Mouse (Mus musculus): ENCODE data around the gene Ralgps1. TPM values are rescaled to one million over a fixed set of nuclear protein-coding genes. Genes with fewer than 3 reads are reported as not detected.

Gene Ralgps1
- polyA plus RNA-seq, 1 experiment = 4.5 TPM

DNA sequence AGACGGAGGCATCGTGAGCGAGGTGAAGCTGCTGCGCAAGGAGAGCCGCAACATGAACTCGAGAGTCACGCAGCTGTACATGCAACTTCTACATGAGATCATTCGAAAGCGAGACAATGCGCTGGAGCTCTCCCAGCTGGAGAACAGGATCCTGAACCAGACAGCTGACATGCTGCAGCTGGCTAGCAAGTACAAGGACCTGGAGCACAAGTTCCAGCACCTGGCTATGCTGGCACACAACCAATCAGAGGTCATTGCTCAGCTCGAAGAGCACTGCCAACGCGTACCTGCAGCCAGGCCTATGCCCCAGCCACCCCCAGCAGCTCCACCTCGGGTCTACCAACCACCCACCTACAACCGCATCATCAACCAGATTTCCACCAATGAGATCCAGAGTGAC is 142.7 kb downstream of the Ralgps1 start:
- Histone ChIP-seq H3K4me1 (ENCODE audit: control insufficient read depth, insufficient read depth, insufficient read length) (no peaks in the 10 kb centered on the region), H3K27me3 (ENCODE audit: control insufficient read depth, insufficient read depth, low read length) (no peaks in the 10 kb centered on the region), H3K27ac (ENCODE audit: insufficient read depth, low read length) (no peak overlapping the region), H3K36me3 (ENCODE audit: control insufficient read depth, insufficient read depth, low read length) (no peaks in the 10 kb centered on the region), H3K4me3 (ENCODE audit: extremely low read depth, insufficient read depth, insufficient read length) (no peak overlapping the region)
- 93% methylated on average over 15 of the region's 15 CpGs for WGBS
- TF ChIP-seq POLR2A (IDR thresholded peaks at IDR 0.05; ENCODE audit: low read depth, low read length) = no peak
- no peak for TF ChIP-seq CTCF (IDR thresholded peaks at IDR 0.05; ENCODE audit: extremely low read depth, insufficient read depth, insufficient read length, insufficient replicate concordance)
- DNase-seq (ENCODE audit: low read depth in 1 of 2, low spot score in 2 of 2) = no peak

DNA sequence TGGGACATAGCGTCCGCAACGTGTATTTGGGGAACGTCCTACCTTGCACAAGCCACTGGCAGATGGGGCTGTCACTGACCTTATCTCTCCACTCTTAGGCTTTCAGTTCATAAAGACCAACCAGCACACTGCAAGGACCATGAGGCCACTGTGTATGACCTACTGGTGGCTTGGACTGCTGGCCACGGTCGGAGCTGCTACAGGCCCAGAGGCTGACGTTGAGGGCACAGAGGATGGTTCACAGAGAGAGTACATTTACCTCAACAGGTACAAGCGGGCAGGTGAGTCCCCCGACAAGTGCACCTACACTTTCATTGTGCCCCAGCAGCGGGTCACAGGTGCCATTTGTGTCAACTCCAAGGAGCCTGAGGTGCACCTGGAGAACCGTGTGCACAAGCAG is 143.2 kb downstream of the Ralgps1 start:
- 97% methylated on average over 11 of the region's 11 CpGs for WGBS
- DNase-seq (ENCODE audit: low read depth in 1 of 2, low spot score in 2 of 2) = no peak
- TF ChIP-seq CTCF (IDR thresholded peaks at IDR 0.05; ENCODE audit: extremely low read depth, insufficient read depth, insufficient read length, insufficient replicate concordance) (no peak), POLR2A (IDR thresholded peaks at IDR 0.05; ENCODE audit: low read depth, low read length) (no peak)
- Histone ChIP-seq H3K4me3 (ENCODE audit: extremely low read depth, insufficient read depth, insufficient read length) (no peak overlapping the region), H3K36me3 (ENCODE audit: control insufficient read depth, insufficient read depth, low read length) (no peaks in the 10 kb centered on the region), H3K4me1 (ENCODE audit: control insufficient read depth, insufficient read depth, insufficient read length) (no peaks in the 10 kb centered on the region), H3K27me3 (ENCODE audit: control insufficient read depth, insufficient read depth, low read length) (no peaks in the 10 kb centered on the region), H3K27ac (ENCODE audit: insufficient read depth, low read length) (no peak overlapping the region)

DNA sequence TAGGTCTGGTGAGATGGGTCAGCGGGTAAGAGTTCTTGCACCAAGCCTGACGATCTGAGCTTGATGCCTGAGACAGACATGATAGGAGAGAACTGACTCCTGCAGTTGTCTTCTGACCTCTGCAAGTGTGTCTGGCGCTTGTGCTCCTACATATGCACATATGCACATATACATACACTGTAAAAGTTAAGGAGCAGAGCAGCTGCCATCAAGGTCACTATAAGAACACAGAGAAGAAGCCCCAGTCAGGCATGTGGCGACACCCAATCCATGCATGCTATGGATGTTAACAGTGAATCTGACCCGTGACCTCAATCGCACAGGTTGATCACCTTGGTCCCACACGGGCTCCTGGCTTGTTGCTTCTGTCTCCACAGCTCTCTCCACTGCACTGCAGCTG is 145.4 kb downstream of the Ralgps1 start:
- WGBS = 93% methylated on average over 7 of the region's 7 CpGs
- no peaks in the 10 kb centered on the region for H3K36me3 ChIP-seq (ENCODE audit: control insufficient read depth, insufficient read depth, low read length)
- TF ChIP-seq POLR2A (IDR thresholded peaks at IDR 0.05; ENCODE audit: low read depth, low read length) = no peak
- TF ChIP-seq CTCF (IDR thresholded peaks at IDR 0.05; ENCODE audit: extremely low read depth, insufficient read depth, insufficient read length, insufficient replicate concordance) = no peak
- no peak overlapping the region for H3K27ac ChIP-seq (ENCODE audit: insufficient read depth, low read length)
- H3K27me3 ChIP-seq (ENCODE audit: control insufficient read depth, insufficient read depth, low read length) = no peaks in the 10 kb centered on the region
- DNase-seq (ENCODE audit: low read depth in 1 of 2, low spot score in 2 of 2) = no peak
- no peak overlapping the region for H3K4me3 ChIP-seq (ENCODE audit: extremely low read depth, insufficient read depth, insufficient read length)
- no peaks in the 10 kb centered on the region for H3K4me1 ChIP-seq (ENCODE audit: control insufficient read depth, insufficient read depth, insufficient read length)

DNA sequence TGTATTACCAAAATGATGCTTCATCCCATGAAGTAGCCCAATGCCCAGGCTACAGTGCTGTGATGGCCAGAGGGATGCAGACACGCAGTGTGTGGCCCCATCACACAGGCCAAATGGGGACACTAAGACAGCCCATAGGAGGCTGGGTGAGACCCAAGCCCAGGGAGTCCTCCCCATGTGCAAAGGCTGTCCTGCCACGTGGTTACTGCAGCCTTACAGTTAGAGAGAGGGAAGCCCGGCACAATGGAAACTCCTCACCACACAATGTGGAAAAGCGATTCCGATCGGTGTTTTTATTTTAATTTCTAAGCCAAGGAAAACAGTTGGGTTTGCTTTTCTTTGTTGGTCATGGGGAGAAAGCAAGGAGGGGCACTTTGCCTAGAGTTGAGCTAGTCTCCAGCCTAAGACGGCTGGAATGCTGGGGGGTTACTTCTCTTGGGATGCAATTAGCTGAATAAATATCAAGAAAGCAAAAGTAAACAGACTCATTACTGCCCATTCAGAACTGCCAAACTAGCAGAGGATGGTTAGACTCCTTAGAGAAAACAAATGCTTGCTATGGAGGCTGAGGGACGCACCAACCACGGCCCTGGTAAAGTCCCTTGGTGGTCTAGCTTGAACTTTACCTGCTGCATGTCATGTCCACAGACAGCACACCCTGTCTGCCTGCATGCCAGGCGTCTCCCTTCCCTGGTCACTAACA is 147.5 kb downstream of the Ralgps1 start:
- no peak overlapping the region for H3K4me3 ChIP-seq (ENCODE audit: extremely low read depth, insufficient read depth, insufficient read length)
- H3K36me3 ChIP-seq (ENCODE audit: control insufficient read depth, insufficient read depth, low read length) = no peaks in the 10 kb centered on the region
- H3K27ac ChIP-seq (ENCODE audit: insufficient read depth, low read length) = no peak overlapping the region
- no peaks in the 10 kb centered on the region for H3K4me1 ChIP-seq (ENCODE audit: control insufficient read depth, insufficient read depth, insufficient read length)
- WGBS = 87% methylated on average over 10 of the region's 10 CpGs
- no peaks in the 10 kb centered on the region for H3K27me3 ChIP-seq (ENCODE audit: control insufficient read depth, insufficient read depth, low read length)
- DNase-seq (ENCODE audit: low read depth in 1 of 2, low spot score in 2 of 2) = no peak
- no peak for TF ChIP-seq CTCF (IDR thresholded peaks at IDR 0.05; ENCODE audit: extremely low read depth, insufficient read depth, insufficient read length, insufficient replicate concordance)
- no peak for TF ChIP-seq POLR2A (IDR thresholded peaks at IDR 0.05; ENCODE audit: low read depth, low read length)

DNA sequence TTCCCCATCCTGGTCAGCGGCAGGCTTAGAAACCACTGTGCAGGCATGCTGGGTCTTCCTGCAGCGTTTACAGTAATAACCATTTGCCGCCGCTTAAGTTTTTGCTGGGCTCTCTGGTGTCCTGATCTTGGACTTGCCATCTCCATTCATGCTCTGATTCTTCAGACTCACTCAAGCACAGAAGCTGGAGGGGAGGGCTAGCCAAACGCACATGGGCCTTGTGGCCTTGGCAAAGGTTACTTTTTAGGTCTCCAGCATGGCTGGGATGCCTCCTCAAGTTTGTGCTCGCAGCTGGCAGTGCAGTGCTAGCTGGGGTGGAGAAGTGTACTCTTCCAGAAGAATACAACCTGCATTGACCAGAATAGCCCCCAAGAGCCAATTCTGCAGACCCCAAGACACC is 148.8 kb downstream of the Ralgps1 start:
- Histone ChIP-seq H3K4me1 (ENCODE audit: control insufficient read depth, insufficient read depth, insufficient read length) (no peaks in the 10 kb centered on the region), H3K27ac (ENCODE audit: insufficient read depth, low read length) (no peak overlapping the region), H3K27me3 (ENCODE audit: control insufficient read depth, insufficient read depth, low read length) (no peaks in the 10 kb centered on the region), H3K4me3 (ENCODE audit: extremely low read depth, insufficient read depth, insufficient read length) (no peak overlapping the region), H3K36me3 (ENCODE audit: control insufficient read depth, insufficient read depth, low read length) (no peaks in the 10 kb centered on the region)
- no peak for DNase-seq (ENCODE audit: low read depth in 1 of 2, low spot score in 2 of 2)
- 68% methylated on average over 6 of the region's 6 CpGs for WGBS
- TF ChIP-seq CTCF (IDR thresholded peaks at IDR 0.05; ENCODE audit: extremely low read depth, insufficient read depth, insufficient read length, insufficient replicate concordance) (no peak), POLR2A (IDR thresholded peaks at IDR 0.05; ENCODE audit: low read depth, low read length) (no peak)

DNA sequence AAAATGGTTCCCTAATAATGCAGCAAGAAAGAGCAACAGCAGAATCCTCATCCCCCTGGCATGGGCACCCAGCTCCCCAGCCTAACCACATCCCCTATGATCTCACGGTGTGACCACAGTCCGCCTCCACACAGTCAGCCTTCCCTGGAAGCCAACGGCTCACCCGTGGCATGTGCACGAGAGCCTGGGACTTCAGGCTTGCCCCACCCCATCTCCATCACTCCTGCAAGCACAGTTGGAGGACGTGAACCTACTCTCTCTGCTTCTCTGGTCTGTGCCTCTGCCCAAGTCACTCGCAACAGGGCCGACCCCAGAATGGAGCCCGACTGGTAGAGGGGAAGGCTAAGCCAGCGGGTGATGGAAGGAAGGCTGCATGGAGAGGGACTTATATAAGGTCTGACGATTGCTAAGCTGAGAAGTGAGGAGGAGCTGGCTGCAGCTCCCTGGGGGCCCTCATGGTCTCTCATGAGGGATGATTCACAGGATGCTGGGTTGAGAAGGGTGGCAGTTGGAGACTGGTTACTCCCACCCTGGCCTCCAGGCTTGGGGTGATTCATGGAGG is 149.9 kb downstream of the Ralgps1 start:
- Histone ChIP-seq H3K27me3 (ENCODE audit: control insufficient read depth, insufficient read depth, low read length) (no peaks in the 10 kb centered on the region), H3K27ac (ENCODE audit: insufficient read depth, low read length) (no peak overlapping the region; the same call in 1 of the 2 replicates)
- TF ChIP-seq POLR2A (IDR thresholded peaks at IDR 0.05; ENCODE audit: low read depth, low read length) (no peak), CTCF (IDR thresholded peaks at IDR 0.05; ENCODE audit: extremely low read depth, insufficient read depth, insufficient read length, insufficient replicate concordance) (no peak)

DNA sequence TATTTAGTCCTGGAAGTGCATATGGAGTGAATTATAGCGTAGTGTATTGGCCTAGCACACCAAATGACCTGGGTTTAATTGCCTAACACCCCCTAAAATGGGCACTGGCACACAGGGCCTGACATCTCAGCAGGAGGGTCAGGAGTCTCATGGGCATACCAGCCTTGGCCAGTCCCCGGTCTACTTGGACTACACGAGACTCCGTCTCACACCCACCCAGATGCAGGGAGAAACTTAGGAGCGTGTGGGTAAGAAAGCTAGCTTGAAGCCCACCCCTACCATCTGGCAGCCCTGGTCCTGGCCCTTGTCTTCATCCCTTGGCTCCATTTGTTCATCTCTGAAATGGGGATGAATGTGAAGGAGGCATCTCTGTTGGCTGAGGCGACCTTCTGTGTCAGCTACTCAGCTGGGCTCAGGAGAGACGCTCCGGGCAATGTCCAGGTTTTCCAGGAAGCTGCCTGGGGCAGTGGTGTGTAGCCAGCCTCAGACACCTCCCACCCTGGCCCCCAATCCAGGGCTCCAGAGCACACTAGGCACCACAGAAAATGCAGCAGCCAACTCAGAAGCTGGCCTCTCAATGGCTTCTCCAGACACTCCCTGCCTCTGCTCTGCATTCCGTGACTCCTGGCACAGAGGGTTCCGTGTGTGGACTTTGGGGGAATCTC is 150.5 kb downstream of the Ralgps1 start:
- Histone ChIP-seq H3K4me3 (ENCODE audit: extremely low read depth, insufficient read depth, insufficient read length) (no peak overlapping the region), H3K27me3 (ENCODE audit: control insufficient read depth, insufficient read depth, low read length) (no peaks in the 10 kb centered on the region), H3K36me3 (ENCODE audit: control insufficient read depth, insufficient read depth, low read length) (no peaks in the 10 kb centered on the region), H3K27ac (ENCODE audit: insufficient read depth, low read length) (no peak overlapping the region), H3K4me1 (ENCODE audit: control insufficient read depth, insufficient read depth, insufficient read length) (no peaks in the 10 kb centered on the region)
- 69% methylated on average over 10 of the region's 10 CpGs for WGBS
- TF ChIP-seq CTCF (IDR thresholded peaks at IDR 0.05; ENCODE audit: extremely low read depth, insufficient read depth, insufficient read length, insufficient replicate concordance) (no peak), POLR2A (IDR thresholded peaks at IDR 0.05; ENCODE audit: low read depth, low read length) (no peak)
- no peak for DNase-seq (ENCODE audit: low read depth in 1 of 2, low spot score in 2 of 2)

More for the DNA sequence above, 149.9 kb downstream of the Ralgps1 start:
- Histone ChIP-seq H3K4me1 (ENCODE audit: control insufficient read depth, insufficient read depth, insufficient read length) (no peaks in the 10 kb centered on the region), H3K4me3 (ENCODE audit: extremely low read depth, insufficient read depth, insufficient read length) (no peak overlapping the region), H3K36me3 (ENCODE audit: control insufficient read depth, insufficient read depth, low read length) (no peaks in the 10 kb centered on the region)
- WGBS = 24% methylated on average over 11 of the region's 11 CpGs
- DNase-seq (ENCODE audit: low read depth in 1 of 2, low spot score in 2 of 2) = no peak

Data from spleen, adult 2 months (tissue).